Mouse (Mus musculus) forebrain, embryonic 13.5 days (tissue): ENCODE data around the gene Qrfp. TPM values are rescaled to one million over a fixed set of nuclear protein-coding genes. Genes with fewer than 3 reads are reported as not detected.

Experiments
- ATAC-seq: fragments of 200-750 bp; cut with Nextera tagmentation; 2 replicates; pipeline ENCODE4 v1.8.0; 2017
- H3K27ac ChIP-seq: fragments of 300-500 bp; sonication (generic); 2 replicates; pipeline ENCODE4 v1.5.1; 2015; ENCODE audit warnings: inconsistent platforms, mild to moderate bottlenecking, moderate library complexity
- H3K27me3 ChIP-seq: fragments of 300-500 bp; sonication (generic); 2 replicates; pipeline ENCODE4 v1.6.1; 2015; ENCODE audit warnings: mild to moderate bottlenecking, inconsistent platforms
- H3K36me3 ChIP-seq: fragments of 300-500 bp; sonication (generic); 2 replicates; pipeline ENCODE4 v1.6.1; 2015; ENCODE audit warnings: mild to moderate bottlenecking, inconsistent platforms; ENCODE audit not compliant: poor library complexity, severe bottlenecking
- H3K4me1 ChIP-seq: fragments of 300-500 bp; sonication (generic); 2 replicates; pipeline ENCODE4 v1.6.1; 2015; ENCODE audit warnings: inconsistent platforms
- H3K4me2 ChIP-seq: fragments of 300-500 bp; sonication (generic); 2 replicates; pipeline ENCODE4 v1.6.1; 2015; ENCODE audit warnings: inconsistent platforms, mild to moderate bottlenecking, moderate library complexity
- H3K4me3 ChIP-seq: fragments of 300-500 bp; sonication (generic); 2 replicates; pipeline ENCODE4 v1.5.1; 2015; ENCODE audit warnings: mild to moderate bottlenecking, inconsistent platforms
- H3K9ac ChIP-seq: fragments of 300-500 bp; sonication (generic); 2 replicates; pipeline ENCODE4 v1.6.1; 2015; ENCODE audit warnings: mild to moderate bottlenecking, inconsistent platforms
- H3K9me3 ChIP-seq: fragments of 300-500 bp; sonication (generic); replicated peaks from 2 replicates; pipeline ENCODE4 v1.6.1; 2016; ENCODE audit warnings: inconsistent platforms
- WGBS: fragments of 180-500 bp; shearing (Covaris S2); methylation state at CpG from one replicate; pipeline ENCODE4 v1.1.7; 2015; 5-methylcytosine and 5-hydroxymethylcytosine counted together
- polyA plus RNA-seq: library from polyadenylated mRNA; unstranded; fragments of >200 nt; fragmentation: Nextera tagmentation; extraction: Ambion mirVana; gene quantifications from 2 replicates; pipeline ENCODE4 v1.2.1, GENCODE M21; 2015

Qrfp gene
- polyA plus RNA-seq, 1 experiment from 2014 or later: 0.13 TPM

GRCm38 (mm10) chr2:31836985-31837384 is 26.6 kb upstream of the Qrfp start:
- Histone ChIP-seq H3K9ac (no peak overlapping the region; the same call in 1 of the 2 replicates), H3K36me3 (no peaks in the 10 kb centered on the region), H3K4me1 (0 out of 2 replicates have a peak, but pooled peaks cover 5% of the 10 kb centered on the region), H3K9me3 (no peaks in the 10 kb centered on the region), H3K4me3 (no peak overlapping the region), H3K27me3 (peaks cover 34% of the 10 kb centered on the region), H3K27ac (no peak overlapping the region), H3K4me2 (no peak overlapping the region)
- ATAC-seq: no peak
- 35% methylated on average over 6 of the region's 6 CpGs for WGBS

DNA sequence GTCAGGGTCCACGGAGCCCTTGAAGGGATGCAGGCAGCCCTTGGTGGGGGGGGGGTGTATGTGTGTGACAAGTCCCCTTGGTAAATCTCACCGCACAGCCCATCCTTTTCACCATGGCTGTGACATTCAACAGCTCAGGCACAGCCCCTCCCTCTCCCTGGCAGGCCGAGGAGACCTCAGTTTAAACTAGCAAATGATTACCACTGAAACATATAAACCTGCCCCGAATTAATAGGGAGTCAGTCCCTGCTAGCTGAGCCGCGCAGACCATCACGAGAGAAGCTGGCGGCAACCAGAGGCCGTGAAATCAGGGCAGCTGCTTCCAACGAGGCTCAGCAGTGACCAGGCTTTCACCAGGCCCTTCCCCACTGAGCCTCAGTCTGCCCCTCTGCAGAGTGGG is 25.7 kb upstream of the Qrfp start:
- 66% methylated on average over 10 of the region's 10 CpGs for WGBS
- Histone ChIP-seq H3K9me3 (no peaks in the 10 kb centered on the region), H3K9ac (no peak overlapping the region), H3K27ac (no peak overlapping the region), H3K4me2 (no peak overlapping the region), H3K4me1 (0 out of 2 replicates have a peak, but pooled peaks cover 5% of the 10 kb centered on the region), H3K27me3 (peaks cover 32% of the 10 kb centered on the region), H3K36me3 (no peaks in the 10 kb centered on the region), H3K4me3 (no peak overlapping the region)
- no peak for ATAC-seq

DNA sequence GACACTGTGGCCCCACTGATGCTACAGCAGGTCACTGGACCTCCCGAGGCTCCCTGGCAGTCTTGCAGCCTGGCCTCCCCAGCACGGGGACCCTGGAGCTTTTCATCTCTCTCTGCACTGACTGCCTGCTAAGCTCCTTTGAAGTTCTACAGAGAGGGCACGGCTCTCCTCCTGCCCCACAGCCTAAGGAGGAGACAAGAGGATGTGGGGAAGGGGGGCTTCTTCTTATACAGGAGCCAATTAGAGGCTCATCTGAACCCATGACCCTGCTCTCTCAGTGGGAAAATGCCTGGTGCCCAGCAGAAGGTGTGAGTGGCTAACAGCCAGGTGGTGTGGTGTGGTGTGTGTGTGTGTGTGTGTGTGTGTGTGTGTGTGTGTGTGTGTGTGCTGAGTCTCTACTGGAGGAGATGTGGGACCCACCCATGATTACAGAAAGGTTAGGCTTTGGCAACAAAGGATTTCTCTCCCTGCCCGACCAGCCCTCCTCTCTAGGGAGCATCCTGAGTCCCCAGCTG is 18.0 kb upstream of the Qrfp start:
- H3K27ac ChIP-seq: peak overlapping the region; percentile 84
- no peak overlapping the region; the same call in 1 of the 2 replicates for H3K4me3 ChIP-seq
- no peak overlapping the region for H3K9ac ChIP-seq
- ATAC-seq: peak; percentile 44
- no peaks in the 10 kb centered on the region for H3K9me3 ChIP-seq
- peak overlapping the region; percentile 45 for H3K4me2 ChIP-seq
- peaks cover 17% of the 10 kb centered on the region for H3K27me3 ChIP-seq
- H3K4me1 ChIP-seq: peaks cover 56% of the 10 kb centered on the region
- H3K36me3 ChIP-seq: no peaks in the 10 kb centered on the region
- 4% methylated on average over 4 of the region's 4 CpGs for WGBS

DNA sequence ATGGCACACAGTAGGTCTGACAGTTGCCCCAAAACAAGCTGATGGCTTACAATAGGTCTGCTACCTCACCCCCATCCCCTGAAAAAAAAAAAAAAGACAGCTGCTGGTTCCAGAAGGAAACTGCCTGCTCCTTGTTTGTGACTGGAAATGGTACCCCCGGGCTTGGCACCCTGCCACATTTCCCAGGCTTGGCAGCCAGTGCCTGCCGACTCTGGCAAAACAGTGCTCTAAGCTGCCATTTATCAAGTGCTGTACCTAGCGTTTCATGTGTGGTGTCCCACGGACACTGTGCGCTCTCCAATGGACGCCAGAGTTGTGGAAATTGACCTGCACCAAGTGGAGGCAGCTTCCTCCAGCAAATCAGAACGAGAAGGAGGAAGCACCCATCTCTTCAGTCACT is 17.5 kb upstream of the Qrfp start:
- Histone ChIP-seq H3K4me3 (no peak overlapping the region; the same call in 1 of the 2 replicates), H3K27ac (peak overlapping the region; percentile 84), H3K4me2 (peak overlapping the region; percentile 45), H3K36me3 (no peaks in the 10 kb centered on the region), H3K27me3 (peaks cover 21% of the 10 kb centered on the region), H3K9me3 (no peaks in the 10 kb centered on the region), H3K4me1 (peaks cover 61% of the 10 kb centered on the region), H3K9ac (no peak overlapping the region)
- ATAC-seq: peak; percentile 77
- WGBS: 26% methylated on average over 7 of the region's 7 CpGs

DNA sequence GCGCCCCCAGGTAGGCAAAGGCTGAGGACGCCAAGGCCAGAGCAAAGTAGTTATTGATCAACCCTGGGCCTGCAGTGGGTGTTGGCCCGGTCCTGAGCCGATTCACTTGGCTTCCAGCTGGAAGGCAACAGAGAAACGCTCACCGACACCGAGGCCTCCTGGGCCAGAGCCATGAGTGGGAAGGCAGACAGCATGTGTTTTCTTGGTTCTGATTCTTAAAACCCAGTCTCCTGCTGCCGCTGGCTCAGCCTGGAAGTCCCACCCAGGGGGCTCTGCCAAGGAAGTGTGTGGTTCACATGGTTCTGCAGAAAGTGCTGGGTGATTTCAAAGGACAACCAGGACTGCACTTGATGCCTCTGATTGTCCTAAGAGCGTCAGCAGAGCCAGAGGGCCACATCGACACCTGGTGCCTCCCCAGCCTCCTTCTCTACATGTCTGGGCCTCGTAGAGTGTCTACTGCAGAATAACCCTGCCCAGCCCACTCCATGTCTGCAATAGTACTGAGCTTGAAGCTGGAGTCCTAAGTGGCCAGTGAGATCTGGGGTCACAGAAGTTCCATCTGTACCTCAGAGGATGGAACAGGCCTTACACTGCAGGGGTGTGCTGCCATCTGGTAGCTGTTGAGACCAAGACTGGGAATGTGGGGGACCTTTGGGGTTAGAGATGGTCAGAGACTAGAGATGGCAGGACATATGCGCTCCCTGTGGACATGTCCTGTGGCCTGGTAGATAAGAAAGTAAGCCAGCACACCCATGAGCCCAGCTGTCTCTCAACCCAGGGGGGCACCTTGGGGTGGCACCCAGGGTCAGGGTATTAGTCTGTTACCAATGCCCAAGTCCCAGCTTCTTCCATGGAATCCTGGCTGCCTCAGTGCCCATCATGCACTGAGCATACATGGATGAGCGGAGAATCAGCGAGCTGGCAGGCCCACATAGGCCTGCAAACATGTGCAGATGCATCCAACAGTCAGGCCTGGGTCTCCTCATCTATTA is 16.0 kb upstream of the Qrfp start:
- H3K9ac ChIP-seq: no peak overlapping the region
- H3K4me3 ChIP-seq: no peak overlapping the region
- 87% methylated on average over 14 of the region's 14 CpGs for WGBS
- peaks cover 20% of the 10 kb centered on the region for H3K27me3 ChIP-seq
- H3K9me3 ChIP-seq: no peaks in the 10 kb centered on the region
- H3K36me3 ChIP-seq: no peaks in the 10 kb centered on the region
- peaks cover 70% of the 10 kb centered on the region for H3K4me1 ChIP-seq
- H3K4me2 ChIP-seq: no peak overlapping the region
- H3K27ac ChIP-seq: no peak overlapping the region
- ATAC-seq: no peak

- H3K4me1 ChIP-seq: peaks cover 70% of the 10 kb centered on the region
- no peak for ATAC-seq
- no peak overlapping the region for H3K4me2 ChIP-seq
- H3K9me3 ChIP-seq: no peaks in the 10 kb centered on the region
- peaks cover 26% of the 10 kb centered on the region for H3K27me3 ChIP-seq
- no peak overlapping the region for H3K4me3 ChIP-seq
- no peak overlapping the region for H3K27ac ChIP-seq
- H3K36me3 ChIP-seq: no peaks in the 10 kb centered on the region
- H3K9ac ChIP-seq: no peak overlapping the region
- 86% methylated on average over 16 of the region's 16 CpGs for WGBS
These were observed 15.1 kb upstream of the Qrfp start for GRCm38 (mm10) chr2:31825469-31825911.

- H3K4me2 ChIP-seq: no peak overlapping the region
- no peaks in the 10 kb centered on the region for H3K9me3 ChIP-seq
- no peak overlapping the region for H3K9ac ChIP-seq
- H3K27me3 ChIP-seq: peaks cover 33% of the 10 kb centered on the region
- H3K4me3 ChIP-seq: no peak overlapping the region
- H3K4me1 ChIP-seq: peaks cover 70% of the 10 kb centered on the region
- no peaks in the 10 kb centered on the region for H3K36me3 ChIP-seq
- peak; percentile 23; the same call in 1 of the 2 replicates for ATAC-seq
- 67% methylated on average over 12 of the region's 15 CpGs for WGBS
- H3K27ac ChIP-seq: peak overlapping the region; percentile 19; the same call in 1 of the 2 replicates
These were observed 13.8 kb upstream of the Qrfp start for GRCm38 (mm10) chr2:31823933-31824730.

GRCm38 (mm10) chr2:31822524-31823371 is 12.4 kb upstream of the Qrfp start:
- H3K27me3 ChIP-seq: peaks cover 30% of the 10 kb centered on the region
- 10% methylated on average over 39 of the region's 39 CpGs for WGBS

GRCm38 (mm10) chr2:31815367-31815766 is 5.0 kb upstream of the Qrfp start:
- peaks cover 13% of the 10 kb centered on the region; the same call in 1 of the 2 replicates for H3K27me3 ChIP-seq
- no peak; the same call in 1 of the 2 replicates for ATAC-seq
- no peak overlapping the region for H3K4me3 ChIP-seq
- H3K4me2 ChIP-seq: no peak overlapping the region
- no peak overlapping the region for H3K27ac ChIP-seq
- H3K36me3 ChIP-seq: no peaks in the 10 kb centered on the region
- 19% methylated on average over 5 of the region's 5 CpGs for WGBS
- no peak overlapping the region for H3K9ac ChIP-seq
- no peaks in the 10 kb centered on the region for H3K9me3 ChIP-seq
- peaks cover 4% of the 10 kb centered on the region for H3K4me1 ChIP-seq

More at GRCm38 (mm10) chr2:31822524-31823371, 12.4 kb upstream of the Qrfp start:
- Histone ChIP-seq H3K4me1 (peaks cover 56% of the 10 kb centered on the region), H3K4me2 (peak overlapping the region; percentile 62), H3K9me3 (no peaks in the 10 kb centered on the region), H3K9ac (peak overlapping the region; percentile 6), H3K36me3 (no peaks in the 10 kb centered on the region), H3K4me3 (peak overlapping the region; percentile 27), H3K27ac (peak overlapping the region; percentile 51)
- ATAC-seq: peak; percentile 67

GRCm38 (mm10) chr2:31814699-31815098 is 4.3 kb upstream of the Qrfp start:
- Histone ChIP-seq H3K4me1 (peaks cover 11% of the 10 kb centered on the region), H3K27ac (no peak overlapping the region), H3K9ac (no peak overlapping the region), H3K36me3 (no peaks in the 10 kb centered on the region), H3K4me2 (no peak overlapping the region), H3K9me3 (no peaks in the 10 kb centered on the region), H3K27me3 (peaks cover 7% of the 10 kb centered on the region; the same call in 1 of the 2 replicates), H3K4me3 (no peak overlapping the region)
- no peak for ATAC-seq
- WGBS: 82% methylated on average over 7 of the region's 7 CpGs

- H3K4me2 ChIP-seq: no peak overlapping the region
- WGBS: 90% methylated on average over 4 of the region's 4 CpGs
- H3K9ac ChIP-seq: no peak overlapping the region
- H3K9me3 ChIP-seq: no peaks in the 10 kb centered on the region
- no peaks in the 10 kb centered on the region for H3K36me3 ChIP-seq
- no peak overlapping the region for H3K27ac ChIP-seq
- peaks cover 7% of the 10 kb centered on the region; the same call in 1 of the 2 replicates for H3K27me3 ChIP-seq
- peaks cover 21% of the 10 kb centered on the region for H3K4me1 ChIP-seq
- H3K4me3 ChIP-seq: no peak overlapping the region
- no peak for ATAC-seq
These were observed 3.3 kb upstream of the Qrfp start for GRCm38 (mm10) chr2:31813641-31814040.
